Mouse (Mus musculus) MN1 (cell line): ENCODE results near the gene Plekhb2.

Experiments used
- DNase-seq: peaks from one replicate; pipeline ENCODE4 v3.0.0-alpha.2; 2016; ENCODE audit warnings: low spot score

Plekhb2 gene

DNA sequence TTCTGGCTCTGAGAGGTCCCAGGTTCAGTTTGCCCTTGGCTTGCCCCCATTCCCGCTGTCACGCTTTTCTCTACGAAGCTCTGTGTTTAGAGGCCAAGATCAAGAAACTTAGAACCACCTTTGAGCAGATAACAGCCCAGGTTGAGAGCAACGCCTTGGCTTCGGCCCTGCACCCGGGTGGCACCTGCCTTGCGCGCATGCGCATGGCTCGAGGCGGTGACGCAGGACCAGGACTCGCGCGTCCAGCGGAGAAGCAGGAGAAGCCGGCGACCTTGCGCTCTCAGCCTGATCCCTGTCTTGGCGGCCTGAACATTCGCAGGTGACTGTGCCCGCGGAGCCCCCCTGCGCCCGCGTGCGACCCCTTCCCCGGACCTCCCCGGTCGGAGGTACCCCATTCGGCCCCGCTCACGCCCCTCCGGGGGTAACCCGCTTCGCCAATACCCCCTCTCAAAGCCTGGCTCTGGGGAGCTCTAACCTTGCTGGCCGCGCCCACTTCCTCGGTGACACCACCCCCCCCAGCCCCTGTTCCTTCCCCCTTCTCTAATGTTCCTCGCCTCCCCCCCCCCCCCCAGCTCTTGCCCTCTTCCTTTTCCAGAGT is at the start of gene Plekhb2:
TSS of gene Plekhb2 (plus strand) at position 232 of the 598 bp plus-strand sequence.
- DNase-seq = peak; percentile 95

DNA sequence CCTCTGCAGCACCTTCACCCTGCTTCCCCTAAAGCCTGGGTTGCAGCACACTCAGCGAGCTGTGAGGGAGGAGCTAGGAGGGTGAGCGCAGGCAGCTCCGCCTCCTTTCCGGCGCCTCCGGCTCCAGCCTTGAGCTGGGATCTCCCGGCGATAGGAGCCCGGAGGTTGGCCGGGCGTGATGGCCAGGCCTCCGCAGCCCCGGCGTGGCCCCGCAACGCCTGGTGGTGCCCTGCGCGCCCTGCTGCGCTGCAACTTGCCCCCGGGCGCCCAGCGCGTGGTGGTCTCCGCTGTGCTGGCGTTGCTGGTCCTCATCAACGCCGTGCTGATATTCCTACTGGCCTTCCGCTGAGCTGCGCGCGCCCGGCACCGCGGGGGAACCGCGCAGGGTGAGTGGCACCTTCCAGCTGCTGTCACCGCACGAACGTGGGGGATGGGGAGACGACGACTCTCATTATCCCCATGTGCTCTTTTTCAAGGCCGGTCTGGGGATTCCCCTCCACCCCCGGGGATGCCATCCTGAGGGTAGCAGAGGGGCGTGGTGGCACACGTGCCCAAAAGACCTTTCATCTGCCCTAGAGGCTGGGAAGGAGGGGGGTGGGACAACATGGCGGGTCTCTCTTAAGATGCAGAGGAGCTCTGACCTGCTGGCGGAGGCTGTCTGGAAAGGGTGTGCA is 48.0 kb upstream of the Plekhb2 start:
- DNase-seq = peak; percentile 77

DNA sequence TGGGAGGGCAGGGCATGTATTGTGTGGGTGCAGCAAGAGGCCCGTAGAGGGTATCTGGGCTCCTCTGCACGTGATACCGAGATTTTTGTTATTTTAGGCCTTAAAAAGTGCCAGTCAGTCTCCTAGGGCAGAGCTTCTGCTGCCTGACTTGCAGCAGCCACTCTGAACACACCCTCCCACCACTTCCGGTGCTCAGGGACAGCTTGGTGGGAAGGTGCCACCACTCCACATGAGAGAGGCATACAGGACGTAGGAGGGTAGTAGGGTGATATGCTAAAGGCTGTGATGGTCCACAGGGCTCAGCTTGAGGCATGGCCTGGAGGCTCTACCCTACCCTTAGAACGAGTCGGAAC is 47.5 kb upstream of the Plekhb2 start:
- peak; percentile 33 for DNase-seq

DNA sequence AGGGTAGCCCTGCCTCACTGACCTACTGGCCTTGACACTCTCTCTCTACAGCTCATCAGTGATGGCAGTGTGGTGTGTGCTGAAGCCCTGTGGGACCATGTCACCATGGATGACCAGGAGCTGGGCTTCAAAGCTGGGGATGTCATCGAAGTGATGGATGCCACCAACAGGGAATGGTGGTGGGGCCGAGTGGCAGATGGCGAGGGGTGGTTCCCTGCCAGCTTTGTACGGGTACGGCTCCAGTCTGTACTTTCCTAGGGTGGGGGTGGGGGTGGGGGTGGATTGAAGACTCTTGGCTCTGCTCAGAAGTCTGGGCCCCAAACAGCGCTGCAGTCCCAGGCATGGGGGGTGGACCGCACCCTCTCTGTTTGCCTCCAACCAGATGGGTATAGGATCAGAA is 44.9 kb upstream of the Plekhb2 start:
- no peak for DNase-seq

DNA sequence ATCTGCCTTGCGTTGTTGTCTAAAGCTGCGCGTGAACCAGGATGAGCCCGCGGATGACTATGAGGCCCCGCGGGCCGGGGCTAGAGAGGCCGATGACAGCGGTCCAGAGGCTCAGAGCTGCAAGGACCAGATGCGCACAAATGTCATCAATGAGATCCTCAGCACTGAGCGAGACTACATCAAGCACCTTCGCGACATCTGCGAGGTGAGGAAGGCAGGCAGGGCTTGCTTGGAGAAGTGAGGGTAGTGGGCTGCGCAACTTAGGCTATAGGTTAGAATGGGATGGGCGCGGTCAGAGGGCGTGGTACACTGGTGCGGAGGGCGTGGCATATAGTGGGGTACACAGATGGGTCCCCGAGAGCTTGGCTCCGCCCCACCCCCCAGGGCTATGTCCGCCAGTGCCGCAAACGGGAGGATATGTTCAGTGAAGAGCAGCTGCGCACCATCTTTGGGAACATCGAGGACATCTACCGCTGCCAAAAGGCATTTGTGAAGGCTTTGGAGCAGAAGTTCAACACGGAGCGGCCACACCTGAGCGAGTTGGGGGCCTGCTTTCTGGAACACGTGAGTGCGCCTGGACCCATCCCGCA is 43.8 kb upstream of the Plekhb2 start:
- no peak for DNase-seq

DNA sequence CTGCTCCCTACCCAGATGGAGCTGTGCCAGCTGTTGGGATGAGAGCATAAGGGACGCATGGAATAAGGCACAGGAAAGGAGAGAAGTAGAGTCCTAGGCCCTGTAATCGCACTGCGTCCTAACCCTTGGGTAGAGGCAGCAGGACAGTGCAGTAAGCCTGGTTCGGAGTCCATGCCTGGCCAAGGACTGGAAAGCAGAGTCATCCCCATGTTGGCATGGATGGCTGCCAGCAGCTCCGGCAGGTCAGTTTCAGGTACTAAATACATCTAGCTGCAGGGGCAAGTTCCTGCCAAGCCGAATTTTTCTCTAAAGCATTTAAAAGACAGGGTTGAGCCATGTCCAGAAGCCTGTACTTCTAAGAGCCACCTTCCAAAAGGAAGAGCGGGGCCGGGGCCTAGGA is 41.3 kb upstream of the Plekhb2 start:
- DNase-seq = no peak

DNA sequence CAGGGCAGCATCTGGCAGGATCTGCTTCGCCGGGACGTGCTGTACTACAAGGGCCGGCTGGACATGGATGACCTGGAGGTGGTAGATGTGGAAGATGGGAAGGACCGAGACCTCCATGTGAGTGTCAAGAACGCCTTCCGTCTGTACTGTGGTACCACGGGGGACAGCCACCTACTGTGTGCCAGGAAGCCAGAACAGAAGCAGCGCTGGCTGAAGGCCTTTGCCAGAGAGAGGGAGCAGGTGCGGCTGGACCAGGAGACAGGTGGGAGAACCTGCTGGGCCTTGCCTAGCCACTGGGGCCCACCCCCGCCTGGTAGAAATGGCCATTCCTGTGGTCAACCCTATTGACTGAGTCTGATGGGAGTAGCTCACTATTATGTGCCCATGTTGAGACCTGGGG is 39.5 kb upstream of the Plekhb2 start:
- no peak for DNase-seq

DNA sequence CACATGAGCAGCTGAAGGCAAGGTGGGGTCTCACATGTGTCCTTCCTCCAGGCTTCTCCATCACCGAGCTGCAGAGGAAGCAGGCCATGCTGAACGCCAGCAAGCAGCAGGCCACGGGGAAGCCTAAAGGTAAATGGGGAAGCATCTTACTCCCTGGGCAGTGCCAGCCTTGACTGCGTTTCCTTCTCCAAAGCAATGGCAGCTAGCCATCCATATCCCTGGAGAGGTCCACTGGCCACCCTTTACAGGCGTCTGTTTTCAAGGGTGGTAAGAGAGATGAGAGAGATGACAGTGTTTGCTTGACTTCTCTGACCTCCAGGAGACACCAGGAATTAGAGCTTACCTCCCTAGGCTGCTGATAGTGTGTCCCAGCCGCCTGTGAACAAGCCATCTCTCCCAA is 38.7 kb upstream of the Plekhb2 start:
- DNase-seq = no peak

DNA sequence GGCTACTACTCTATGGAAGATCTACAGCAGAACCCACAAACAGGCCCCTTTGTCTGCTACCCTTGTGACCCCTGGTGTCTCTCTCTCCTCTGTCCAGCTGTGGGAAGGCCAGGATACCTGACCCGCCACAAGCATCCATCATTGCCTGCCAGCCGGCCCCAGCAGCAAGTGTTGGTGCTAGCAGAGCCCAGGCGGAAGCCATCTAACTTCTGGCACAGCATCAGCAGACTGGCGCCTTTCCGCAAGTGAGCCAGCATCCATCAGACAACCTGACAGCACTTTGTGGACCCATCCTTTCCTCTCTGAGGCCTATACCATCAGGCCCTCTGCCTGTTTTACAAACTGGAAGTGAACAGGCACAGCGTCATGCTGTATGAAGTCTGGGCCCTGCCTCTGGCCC is 38.2 kb upstream of the Plekhb2 start:
- no peak for DNase-seq

DNA sequence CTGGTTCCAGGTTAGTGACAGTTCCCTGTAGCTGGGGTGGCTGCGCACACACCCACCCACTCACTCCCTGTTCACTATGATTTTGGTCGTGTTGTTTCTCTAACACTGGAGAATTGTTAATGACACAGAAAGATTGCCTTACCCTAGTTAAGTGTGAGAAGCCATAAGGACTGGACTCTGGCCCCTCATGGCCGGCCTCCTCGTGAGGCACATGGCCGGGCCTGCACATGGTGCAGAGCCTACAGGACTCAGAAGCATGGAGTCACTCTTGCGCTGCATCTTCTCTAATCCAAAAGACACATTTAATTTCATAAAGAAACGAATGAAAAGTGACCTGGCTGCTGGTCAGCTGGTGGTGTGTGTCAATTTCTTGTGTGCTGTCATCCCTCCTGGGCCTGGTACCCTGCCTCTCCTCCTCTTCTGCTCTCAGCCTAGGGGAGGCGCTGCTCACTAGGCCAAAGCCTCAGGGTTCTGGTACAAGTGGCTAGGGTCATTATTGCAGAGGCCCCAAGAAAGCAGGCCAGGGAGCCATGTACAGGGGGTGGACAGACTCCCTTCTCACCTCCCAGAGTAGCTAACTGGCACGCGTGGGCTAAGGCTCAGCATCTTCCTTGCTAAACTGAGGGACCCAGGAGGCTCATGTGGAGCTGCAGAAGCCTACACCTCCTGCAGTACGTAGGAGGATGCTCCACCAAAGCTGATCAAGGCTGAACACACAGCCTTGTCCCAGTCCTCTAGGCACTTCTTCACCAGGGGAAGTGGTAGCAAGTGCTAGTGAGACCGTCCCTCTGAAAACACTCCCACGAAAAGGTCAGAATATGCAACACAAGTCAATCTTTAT is 37.1 kb upstream of the Plekhb2 start:
- no peak for DNase-seq

DNA sequence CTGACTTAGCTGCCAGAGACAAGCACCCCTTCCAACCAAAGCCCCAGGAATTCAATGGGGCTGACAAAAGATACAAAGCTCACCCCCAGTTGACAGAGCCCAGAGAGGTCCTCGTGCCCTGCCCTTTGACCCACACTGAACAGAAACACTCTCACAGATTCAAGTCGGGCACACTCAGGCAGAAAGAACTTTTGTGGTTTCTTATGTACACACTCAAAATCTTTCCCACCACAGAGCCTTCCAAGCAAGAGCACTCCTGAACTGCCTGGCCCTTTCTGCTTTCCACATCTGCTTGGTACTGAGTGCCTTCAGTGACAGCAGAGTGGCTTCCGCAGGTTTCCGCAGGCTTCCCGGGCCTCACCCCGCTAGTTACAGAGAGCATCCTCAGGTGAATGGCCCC is 33.9 kb upstream of the Plekhb2 start:
- no peak for DNase-seq

DNA sequence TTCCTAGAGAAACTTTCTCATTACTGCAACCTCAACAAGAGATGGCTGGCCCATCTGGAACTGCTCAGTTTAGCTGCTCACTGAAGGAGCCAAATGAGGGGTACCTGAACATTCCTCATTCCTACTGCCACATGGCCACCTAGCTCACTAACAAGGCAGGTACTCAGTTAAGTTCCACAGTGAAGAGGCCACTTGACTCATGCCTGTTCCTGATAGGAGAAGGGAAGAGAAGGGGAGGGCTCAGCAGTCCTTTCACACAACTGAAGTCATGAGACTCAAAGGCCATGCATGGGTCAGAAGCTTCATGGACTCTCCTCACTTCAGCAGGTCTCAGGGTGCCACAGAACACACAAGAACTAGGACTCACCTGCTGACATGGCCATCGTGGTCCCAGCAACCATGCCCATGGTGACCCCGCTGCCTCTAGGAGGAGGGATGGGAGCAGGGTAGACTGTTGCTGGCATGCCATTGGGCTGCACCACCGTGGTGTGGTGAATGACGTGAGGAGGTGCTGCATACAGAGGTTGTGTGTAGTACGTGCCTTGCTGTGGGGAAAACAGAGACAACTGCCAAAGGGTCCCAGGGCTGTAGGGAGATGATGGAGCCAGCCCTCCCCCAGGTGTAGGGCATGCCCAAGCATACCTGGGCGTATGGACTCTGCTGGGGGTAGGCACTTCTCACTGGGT is 30.4 kb upstream of the Plekhb2 start:
- no peak for DNase-seq

DNA sequence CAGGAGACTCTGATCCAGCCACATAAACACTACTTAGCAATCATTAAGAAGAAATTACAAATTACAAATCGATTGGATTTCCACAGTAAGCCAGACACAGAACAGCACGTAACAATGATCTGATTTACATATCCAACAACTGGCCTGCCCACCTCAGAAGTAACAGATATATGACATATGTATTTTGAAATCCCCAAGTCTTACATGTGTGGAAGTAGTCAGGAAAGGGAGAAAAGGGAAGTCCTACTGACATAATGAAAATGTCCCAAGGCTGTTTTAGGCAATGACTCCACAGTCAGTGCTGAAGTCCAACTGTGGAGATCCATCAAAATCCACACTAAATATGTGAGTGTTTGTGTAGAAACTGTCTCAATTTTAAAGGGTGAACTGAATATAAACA is 28.4 kb upstream of the Plekhb2 start:
- no peak for DNase-seq

DNA sequence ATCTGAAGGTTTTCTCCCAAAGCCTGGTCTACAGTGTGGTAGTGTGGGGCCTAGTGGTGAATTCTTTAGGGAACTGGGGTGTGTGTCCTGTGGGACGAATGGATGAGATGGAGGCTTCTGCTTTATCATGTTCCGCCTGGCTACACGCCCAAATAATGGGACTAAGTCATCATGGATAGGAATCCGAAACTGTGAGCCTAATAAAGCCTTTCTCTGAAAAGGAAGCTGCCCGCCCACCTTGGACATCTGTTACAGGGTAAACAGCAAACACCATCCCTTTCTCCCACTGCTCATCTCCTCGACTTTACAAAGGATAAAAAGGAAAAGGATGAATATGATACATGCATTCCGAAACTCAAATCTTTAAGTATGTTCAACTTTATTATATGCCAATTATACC is 27.8 kb upstream of the Plekhb2 start:
- DNase-seq = no peak

DNA sequence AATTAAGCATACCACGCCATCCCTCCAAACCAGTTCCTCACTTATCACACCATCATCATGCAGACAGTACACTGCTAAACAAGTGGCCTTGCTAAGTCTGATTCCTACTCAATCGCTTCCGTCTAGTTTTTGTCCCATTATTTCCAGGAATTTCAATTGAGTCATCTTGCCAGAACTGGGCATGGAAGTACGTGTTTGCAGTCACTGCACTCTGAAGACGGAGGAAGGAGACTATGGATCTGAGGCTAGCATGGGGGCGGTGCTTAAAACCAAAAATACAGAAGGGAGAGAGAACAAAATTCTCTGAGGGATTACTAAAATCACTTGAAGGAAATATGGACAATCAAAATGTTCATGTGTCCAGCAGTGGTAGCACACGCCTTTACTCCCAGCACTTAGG is 27.0 kb upstream of the Plekhb2 start:
- no peak for DNase-seq

DNA sequence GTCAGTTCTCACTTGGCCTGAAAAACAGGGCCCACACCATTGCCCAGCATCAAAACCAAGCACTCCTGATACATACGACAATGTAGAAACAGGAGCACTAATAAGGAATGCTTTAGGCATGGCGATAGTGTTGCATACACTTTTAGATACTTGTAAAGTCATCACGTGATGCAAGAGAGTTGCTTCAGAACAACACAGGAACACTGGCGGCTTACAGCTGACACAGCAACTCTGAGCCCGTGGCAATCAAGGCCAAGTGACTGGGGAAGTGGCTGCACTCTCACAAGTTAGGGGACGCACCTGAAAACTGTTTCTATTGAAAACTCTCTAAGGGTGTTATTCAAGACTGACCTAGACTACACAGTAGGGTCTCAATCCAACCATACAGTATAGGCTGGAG is 26.4 kb upstream of the Plekhb2 start:
- no peak for DNase-seq

DNA sequence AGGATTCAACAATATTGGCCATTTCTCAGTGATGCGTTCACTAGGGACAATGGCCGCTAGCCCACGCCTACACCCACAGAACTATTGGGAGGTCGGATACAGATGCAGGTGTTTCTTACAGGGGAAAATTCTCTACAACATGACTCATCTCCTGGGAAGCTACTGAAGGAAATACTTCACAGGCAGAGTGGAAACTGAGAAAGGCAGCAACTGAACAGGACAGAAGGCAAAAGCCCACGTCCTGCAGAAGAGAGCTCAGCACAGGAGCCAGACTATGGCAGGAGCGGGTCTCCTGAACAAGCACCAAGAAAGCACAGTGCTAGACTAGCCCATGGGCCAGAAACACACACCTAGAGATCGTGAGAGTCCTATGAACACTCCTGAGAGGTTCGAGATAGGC is 25.6 kb upstream of the Plekhb2 start:
- no peak for DNase-seq

DNA sequence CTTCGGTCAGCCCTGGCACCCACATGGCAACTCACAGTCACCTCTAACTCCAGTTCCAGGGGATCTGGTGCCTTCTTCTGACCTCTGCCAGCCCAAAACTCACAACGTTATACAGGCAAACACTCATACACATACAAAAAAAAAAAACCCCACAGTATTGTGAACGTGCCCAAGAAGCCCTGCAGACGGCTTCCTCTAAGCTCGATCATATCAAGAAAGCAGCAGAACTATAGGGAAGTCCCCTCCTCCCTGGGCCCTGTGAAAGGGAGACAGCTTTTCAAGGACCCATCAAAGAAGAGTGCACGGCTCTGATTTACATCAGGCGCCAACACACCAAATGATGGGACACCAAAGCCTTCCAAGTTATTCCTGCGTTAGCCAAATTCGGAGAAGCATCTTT is 23.9 kb upstream of the Plekhb2 start:
- no peak for DNase-seq

DNA sequence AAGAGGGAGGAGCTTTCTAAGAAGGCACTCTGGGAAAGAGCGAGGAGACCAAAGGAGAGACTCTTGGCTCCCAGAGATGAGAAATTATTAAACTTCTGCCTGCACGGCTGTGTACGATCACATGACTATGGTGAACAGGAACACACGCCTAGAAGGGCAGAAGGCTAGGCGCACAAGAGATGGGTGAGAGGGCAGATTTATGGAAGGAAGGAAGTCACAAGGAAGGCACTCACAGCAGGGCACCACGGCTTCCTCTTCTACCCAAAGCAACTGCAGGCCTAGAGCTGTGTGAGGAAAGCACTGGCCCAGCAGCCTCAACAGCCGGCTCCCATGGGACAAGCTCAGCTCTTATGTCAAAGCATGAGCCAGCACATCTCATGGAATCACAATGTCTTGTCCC is 21.9 kb upstream of the Plekhb2 start:
- peak; percentile 49 for DNase-seq

DNA sequence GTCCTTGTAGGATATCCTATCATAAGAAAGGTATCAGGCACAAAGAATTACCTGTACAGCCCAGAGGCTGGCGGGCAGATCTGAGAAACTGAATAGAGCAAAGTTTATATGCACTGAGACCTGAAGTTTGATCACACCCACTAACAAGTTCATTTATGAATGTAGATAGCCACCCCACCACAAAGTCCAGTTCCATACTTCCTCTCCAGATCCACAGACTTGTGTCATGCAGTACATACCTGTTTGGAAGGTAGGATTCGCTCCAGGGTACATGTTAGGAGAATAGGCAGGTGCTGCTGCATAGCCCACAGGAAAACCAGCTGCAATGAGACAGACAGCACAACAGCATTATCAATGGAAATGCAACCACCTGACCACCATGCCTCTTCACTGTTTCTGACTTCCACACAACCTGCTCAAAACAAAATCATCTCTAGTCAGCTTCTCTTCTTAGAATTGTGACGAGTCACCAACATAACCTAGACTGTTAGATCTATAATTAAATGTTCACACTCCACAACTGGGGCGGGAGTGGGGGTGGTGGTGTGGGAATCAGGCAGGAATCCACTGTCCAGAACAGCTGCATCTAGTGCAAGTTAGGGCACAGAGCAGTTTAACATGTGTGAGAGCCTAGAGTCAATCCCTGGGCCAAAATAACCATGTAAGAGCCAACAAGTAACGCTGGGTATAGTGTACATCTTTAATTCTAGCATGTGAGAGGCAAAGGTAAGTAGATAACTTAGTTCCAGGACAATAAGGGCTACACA is 21.1 kb upstream of the Plekhb2 start:
- no peak for DNase-seq

DNA sequence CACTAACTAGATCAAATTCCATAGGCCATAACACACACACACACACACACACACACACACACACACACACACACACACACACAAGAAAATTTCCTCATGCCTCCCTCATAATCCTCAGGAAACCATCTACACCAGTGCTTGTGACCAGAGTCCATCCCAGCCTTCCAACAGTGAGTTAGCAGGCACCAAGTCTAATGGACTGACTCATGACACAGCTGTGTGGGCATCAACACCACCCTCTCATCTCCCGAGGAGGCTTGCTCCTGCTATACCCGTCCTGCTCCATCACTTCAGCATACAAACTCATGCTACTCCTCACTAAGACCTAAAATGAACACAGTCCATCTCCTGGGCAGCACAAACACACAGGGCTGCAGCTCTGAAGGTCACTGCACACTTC is 18.8 kb upstream of the Plekhb2 start:
- no peak for DNase-seq

DNA sequence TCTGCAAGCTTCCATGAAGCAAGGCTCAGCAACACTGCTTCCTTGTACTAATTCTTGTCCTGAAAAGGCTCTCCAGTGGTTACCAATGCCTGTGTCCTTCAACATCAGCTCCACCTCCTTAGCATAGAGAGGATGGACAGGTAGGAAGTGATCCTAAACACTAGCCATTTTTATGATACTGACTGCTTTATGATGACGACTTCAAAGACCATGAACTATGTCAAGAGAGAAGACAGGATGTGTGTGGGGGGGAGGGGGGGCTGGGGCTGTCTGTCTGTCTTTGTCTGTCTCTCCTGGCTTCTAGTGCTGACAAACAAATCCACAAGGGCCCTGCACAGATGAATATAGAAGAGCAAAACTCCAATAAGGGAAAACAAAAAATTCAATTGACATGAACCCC is 18.4 kb upstream of the Plekhb2 start:
- DNase-seq = no peak
